Mouse (Mus musculus): Measurements from ENCODE around the gene Tmed4. TPM values are rescaled to one million over a fixed set of nuclear protein-coding genes. Genes with fewer than 3 reads are reported as not detected.

Gene Tmed4
- polyA plus RNA-seq, 1 experiment from 2014 or later: 135 TPM

DNA sequence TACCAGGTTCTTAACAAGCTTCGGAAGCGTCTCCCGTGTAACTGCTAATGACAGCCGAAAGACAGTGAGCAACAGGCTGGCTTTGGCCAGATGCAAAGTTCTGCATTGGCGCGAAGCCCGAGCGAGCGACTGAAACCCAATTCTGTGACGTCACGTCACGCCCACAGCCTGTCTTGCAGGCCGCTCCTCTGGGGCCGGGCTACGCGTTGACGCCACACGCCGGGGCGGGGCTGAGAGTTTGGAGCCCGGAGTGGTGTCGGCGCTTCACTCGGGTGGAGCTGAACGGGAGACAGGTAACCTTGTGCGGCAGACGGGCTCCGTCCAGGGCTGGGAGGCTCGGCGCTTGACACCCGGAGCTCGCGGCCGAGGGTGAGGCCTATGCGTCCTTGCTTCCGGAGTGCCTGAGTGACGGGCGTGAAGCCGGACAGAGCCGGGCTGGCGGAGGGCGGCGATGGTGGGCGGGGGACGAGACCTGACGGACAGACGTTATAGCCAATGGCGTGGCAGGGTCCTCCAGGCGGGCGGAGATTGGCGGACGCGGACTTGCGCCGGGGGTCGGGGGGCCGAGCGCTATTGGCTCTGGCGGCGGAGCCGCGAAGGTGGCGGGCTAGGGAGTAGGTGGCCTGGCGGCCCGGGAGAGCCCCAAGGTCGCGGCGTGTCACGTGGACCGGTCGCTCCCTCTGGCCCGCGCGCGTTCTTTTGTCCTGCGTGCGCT is 16.9 kb upstream of the Tmed4 start, which contains the start of gene Ogdh:
Gene Ogdh, plus strand, starts transcription at position 233 of the 715 bp plus-strand sequence.
- Histone ChIP-seq H3K4me2 (ENCODE audit: low read depth, low read length, severe bottlenecking) (peak within 1 kb of the TSS; percentile 93), H3K36me3 (ENCODE audit: control insufficient read depth, insufficient read depth, low read length) (no peaks in the 10 kb centered on the region), H3K4me3 (ENCODE audit: low read depth, low read length) (peak within 1 kb of the TSS; percentile 80), H3K9me3 (ENCODE audit: control insufficient read depth, low read length) (no peaks in the 10 kb centered on the region), H3K27ac (ENCODE audit: low read depth, low read length) (peak within 1 kb of the TSS; percentile 57; the same call in 1 of the 2 replicates), H3K27me3 (ENCODE audit: control insufficient read depth, insufficient read depth, low read length) (no peaks in the 10 kb centered on the region), H3K4me1 (replicated peaks; ENCODE audit: control insufficient read depth, insufficient read depth, low read length) (peaks cover 6% of the 10 kb centered on the region; the same call in 1 of the 2 replicates), H3K9ac (ENCODE audit: low read length) (peak within 1 kb of the TSS; percentile 62)
- 0% methylated on average over 73 of the region's 77 CpGs for WGBS
- ATAC-seq (replicated peaks; ENCODE audit: low FRiP score) (peak; percentile 98), DNase-seq (ENCODE audit: low spot score) (peak; percentile 99)

DNA sequence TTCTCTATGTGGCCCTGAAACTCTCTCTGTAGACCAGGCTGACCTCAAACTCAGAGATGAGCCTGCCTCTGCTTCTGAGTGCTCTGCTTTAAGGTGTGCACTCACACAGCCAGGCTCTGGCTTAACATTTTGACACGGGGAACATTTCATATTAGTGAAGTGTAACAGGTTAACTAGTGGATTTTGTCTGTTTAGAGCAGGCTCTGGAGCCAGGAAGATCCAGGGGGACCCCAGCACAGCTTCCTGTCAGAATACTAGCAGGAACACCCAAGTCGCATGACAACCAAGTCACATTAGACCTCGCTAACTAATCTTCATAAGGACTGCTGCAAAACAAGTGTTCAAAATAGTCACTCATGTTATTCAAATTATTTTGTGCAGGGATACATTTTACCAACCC is 16.2 kb upstream of the Tmed4 start:
- Histone ChIP-seq H3K4me3 (ENCODE audit: low read depth, low read length) (peak overlapping the region; percentile 80), H3K9me3 (ENCODE audit: control insufficient read depth, low read length) (no peaks in the 10 kb centered on the region), H3K27ac (ENCODE audit: low read depth, low read length) (no peak overlapping the region), H3K4me1 (replicated peaks; ENCODE audit: control insufficient read depth, insufficient read depth, low read length) (peaks cover 6% of the 10 kb centered on the region; the same call in 1 of the 2 replicates), H3K36me3 (ENCODE audit: control insufficient read depth, insufficient read depth, low read length) (no peaks in the 10 kb centered on the region), H3K9ac (ENCODE audit: low read length) (peak overlapping the region; percentile 62), H3K4me2 (ENCODE audit: low read depth, low read length, severe bottlenecking) (peak overlapping the region; percentile 93), H3K27me3 (ENCODE audit: control insufficient read depth, insufficient read depth, low read length) (no peaks in the 10 kb centered on the region)
- ATAC-seq (replicated peaks; ENCODE audit: low FRiP score) (no peak), DNase-seq (ENCODE audit: low spot score) (no peak)
- 31% methylated on average over 3 of the region's 3 CpGs for WGBS

DNA sequence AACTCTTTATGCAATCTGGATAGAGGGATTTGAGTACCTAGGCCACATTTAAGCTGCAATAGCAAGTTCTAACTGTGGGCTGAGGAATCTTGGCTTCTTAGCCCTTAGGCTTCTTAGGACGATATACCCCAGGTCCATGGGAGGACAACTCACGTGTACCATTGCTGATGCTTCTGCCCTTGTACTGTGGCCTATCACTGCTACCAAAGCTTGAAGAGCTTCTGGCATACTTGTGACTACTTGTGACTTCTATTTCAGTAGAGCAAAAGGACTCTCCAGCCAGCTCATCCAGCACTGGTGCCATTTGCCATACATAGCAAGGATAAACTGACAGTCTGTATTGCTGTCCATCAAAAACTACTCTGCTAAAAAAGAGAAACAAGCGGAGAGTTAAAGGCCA is 15.5 kb upstream of the Tmed4 start:
- Histone ChIP-seq H3K9me3 (ENCODE audit: control insufficient read depth, low read length) (no peaks in the 10 kb centered on the region), H3K4me3 (ENCODE audit: low read depth, low read length) (no peak overlapping the region), H3K36me3 (ENCODE audit: control insufficient read depth, insufficient read depth, low read length) (no peaks in the 10 kb centered on the region), H3K9ac (ENCODE audit: low read length) (no peak overlapping the region), H3K27me3 (ENCODE audit: control insufficient read depth, insufficient read depth, low read length) (no peaks in the 10 kb centered on the region), H3K4me2 (ENCODE audit: low read depth, low read length, severe bottlenecking) (no peak overlapping the region), H3K27ac (ENCODE audit: low read depth, low read length) (no peak overlapping the region), H3K4me1 (replicated peaks; ENCODE audit: control insufficient read depth, insufficient read depth, low read length) (peaks cover 6% of the 10 kb centered on the region; the same call in 1 of the 2 replicates)
- DNase-seq (ENCODE audit: low spot score): no peak
- no peak for ATAC-seq (replicated peaks; ENCODE audit: low FRiP score)
- WGBS: 92% methylated on average over 3 of the region's 3 CpGs

DNA sequence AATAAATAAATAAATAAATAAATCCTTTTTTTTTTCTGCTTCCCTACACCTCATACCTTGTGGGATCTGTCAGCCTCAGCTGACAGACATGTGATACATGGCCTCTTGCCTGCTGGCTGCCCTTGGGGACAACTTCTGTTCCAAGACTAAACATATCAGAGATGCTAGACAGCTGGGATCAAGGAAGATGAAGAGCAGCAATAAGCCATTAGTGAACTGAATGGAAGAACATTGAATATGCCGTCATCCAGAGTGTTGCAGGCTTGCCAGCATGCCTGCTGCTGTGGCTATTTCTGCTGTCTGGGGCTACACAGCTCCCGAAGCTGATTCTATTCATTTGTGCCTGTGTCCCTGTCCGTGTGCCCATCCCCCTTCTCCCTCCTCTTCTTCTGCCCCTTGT is 8.3 kb upstream of the Tmed4 start:
- no peaks in the 10 kb centered on the region for H3K4me1 ChIP-seq (replicated peaks; ENCODE audit: control insufficient read depth, insufficient read depth, low read length)
- no peak overlapping the region for H3K4me3 ChIP-seq (ENCODE audit: low read depth, low read length)
- no peak overlapping the region for H3K4me2 ChIP-seq (ENCODE audit: low read depth, low read length, severe bottlenecking)
- no peaks in the 10 kb centered on the region for H3K27me3 ChIP-seq (ENCODE audit: control insufficient read depth, insufficient read depth, low read length)
- no peaks in the 10 kb centered on the region for H3K36me3 ChIP-seq (ENCODE audit: control insufficient read depth, insufficient read depth, low read length)
- no peak for ATAC-seq (replicated peaks; ENCODE audit: low FRiP score)
- no peak overlapping the region for H3K9ac ChIP-seq (ENCODE audit: low read length)
- no peak overlapping the region for H3K27ac ChIP-seq (ENCODE audit: low read depth, low read length)
- no peak for DNase-seq (ENCODE audit: low spot score)
- WGBS: 93% methylated on average over 3 of the region's 3 CpGs
- peaks cover 2% of the 10 kb centered on the region; the same call in 1 of the 2 replicates for H3K9me3 ChIP-seq (ENCODE audit: control insufficient read depth, low read length)

DNA sequence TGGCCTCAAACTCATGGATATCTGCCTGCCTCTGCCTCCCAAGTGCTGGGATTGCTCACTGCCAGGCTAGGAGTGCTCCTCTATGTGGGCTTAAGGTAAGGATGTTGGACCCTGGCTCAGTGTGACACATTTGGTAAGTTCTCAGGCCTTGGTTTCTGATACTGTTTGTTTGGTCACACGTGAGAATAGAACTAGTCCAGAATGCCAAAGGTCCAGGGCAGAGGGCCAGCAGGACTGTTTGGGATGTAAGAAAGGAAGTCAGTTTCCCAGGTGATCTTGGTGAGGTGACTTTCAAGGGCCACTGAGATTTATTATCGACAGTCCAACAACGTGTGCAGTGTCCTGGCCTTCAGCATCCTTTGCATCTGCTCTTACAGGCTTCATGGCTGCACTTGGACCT is 1.8 kb upstream of the Tmed4 start:
- 86% methylated on average over 3 of the region's 3 CpGs for WGBS
- DNase-seq (ENCODE audit: low spot score): no peak
- Histone ChIP-seq H3K4me3 (ENCODE audit: low read depth, low read length) (no peak overlapping the region), H3K4me2 (ENCODE audit: low read depth, low read length, severe bottlenecking) (no peak overlapping the region), H3K27me3 (ENCODE audit: control insufficient read depth, insufficient read depth, low read length) (no peaks in the 10 kb centered on the region), H3K9ac (ENCODE audit: low read length) (no peak overlapping the region), H3K4me1 (replicated peaks; ENCODE audit: control insufficient read depth, insufficient read depth, low read length) (peaks cover 8% of the 10 kb centered on the region; the same call in 1 of the 2 replicates), H3K36me3 (ENCODE audit: control insufficient read depth, insufficient read depth, low read length) (peaks cover 3% of the 10 kb centered on the region; the same call in 1 of the 2 replicates), H3K27ac (ENCODE audit: low read depth, low read length) (no peak overlapping the region), H3K9me3 (ENCODE audit: control insufficient read depth, low read length) (peaks cover 2% of the 10 kb centered on the region; the same call in 1 of the 2 replicates)
- ATAC-seq (replicated peaks; ENCODE audit: low FRiP score): no peak

DNA sequence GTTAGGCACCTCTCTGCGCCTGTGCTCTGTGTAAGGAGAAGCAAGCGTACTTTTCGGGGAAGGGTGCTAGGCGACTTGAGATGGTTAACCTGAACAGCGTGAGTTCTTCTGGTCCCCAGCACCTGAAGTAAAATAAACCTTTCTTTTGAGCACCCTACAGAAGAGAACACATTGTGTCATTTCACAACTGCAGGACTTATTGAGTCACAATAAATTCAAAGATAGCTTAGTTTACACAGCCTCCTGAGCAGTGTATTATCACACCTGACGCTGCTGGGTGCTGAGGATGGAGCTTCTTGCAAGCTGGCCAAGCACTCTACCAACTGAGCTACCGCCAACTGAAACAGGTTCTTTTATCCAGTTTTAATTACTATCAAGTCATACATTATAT is 419 bp upstream of the Tmed4 start:
- peak overlapping the region; percentile 70 for H3K27ac ChIP-seq (ENCODE audit: low read depth, low read length)
- 24% methylated on average over 7 of the region's 7 CpGs for WGBS
- peaks cover 8% of the 10 kb centered on the region; the same call in 1 of the 2 replicates for H3K4me1 ChIP-seq (replicated peaks; ENCODE audit: control insufficient read depth, insufficient read depth, low read length)
- ATAC-seq (replicated peaks; ENCODE audit: low FRiP score) (peak; percentile 44; the same call in 1 of the 2 replicates), DNase-seq (ENCODE audit: low spot score) (no peak)
- peak overlapping the region; percentile 78; the same call in 1 of the 2 replicates for H3K4me3 ChIP-seq (ENCODE audit: low read depth, low read length)
- peak overlapping the region; percentile 91 for H3K9ac ChIP-seq (ENCODE audit: low read length)
- H3K4me2 ChIP-seq (ENCODE audit: low read depth, low read length, severe bottlenecking): peak overlapping the region; percentile 90
- no peaks in the 10 kb centered on the region for H3K27me3 ChIP-seq (ENCODE audit: control insufficient read depth, insufficient read depth, low read length)
- no peaks in the 10 kb centered on the region for H3K9me3 ChIP-seq (ENCODE audit: control insufficient read depth, low read length)
- peaks cover 5% of the 10 kb centered on the region; the same call in 1 of the 2 replicates for H3K36me3 ChIP-seq (ENCODE audit: control insufficient read depth, insufficient read depth, low read length)

DNA sequence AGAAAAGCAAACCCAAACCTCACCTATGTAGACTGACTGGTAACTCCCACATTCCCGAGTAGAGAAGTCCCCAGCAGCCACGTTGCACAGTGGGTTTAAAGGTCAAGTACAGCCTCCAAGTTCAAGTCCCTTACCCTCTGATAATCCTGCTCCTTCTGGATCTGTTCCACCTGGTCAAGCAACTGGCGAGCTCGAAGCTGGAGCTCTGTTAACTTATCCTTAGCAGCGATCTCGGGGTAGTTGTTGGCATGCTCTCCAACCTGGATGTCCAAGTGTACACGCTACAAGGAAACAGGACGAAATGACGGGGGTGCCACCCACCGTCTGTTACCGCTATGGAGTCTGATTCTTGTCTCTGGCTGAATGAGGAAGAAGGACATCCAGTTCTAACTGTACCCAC is 1.1 kb downstream of the Tmed4 start:
- peak overlapping the region; percentile 90 for H3K4me2 ChIP-seq (ENCODE audit: low read depth, low read length, severe bottlenecking)
- peaks cover 8% of the 10 kb centered on the region; the same call in 1 of the 2 replicates for H3K4me1 ChIP-seq (replicated peaks; ENCODE audit: control insufficient read depth, insufficient read depth, low read length)
- H3K4me3 ChIP-seq (ENCODE audit: low read depth, low read length): peak overlapping the region; percentile 78
- no peak for DNase-seq (ENCODE audit: low spot score)
- peak overlapping the region; percentile 91 for H3K9ac ChIP-seq (ENCODE audit: low read length)
- no peaks in the 10 kb centered on the region for H3K9me3 ChIP-seq (ENCODE audit: control insufficient read depth, low read length)
- WGBS: 74% methylated on average over 11 of the region's 11 CpGs
- no peak for ATAC-seq (replicated peaks; ENCODE audit: low FRiP score)
- H3K27ac ChIP-seq (ENCODE audit: low read depth, low read length): no peak overlapping the region
- H3K27me3 ChIP-seq (ENCODE audit: control insufficient read depth, insufficient read depth, low read length): no peaks in the 10 kb centered on the region
- H3K36me3 ChIP-seq (ENCODE audit: control insufficient read depth, insufficient read depth, low read length): peaks cover 5% of the 10 kb centered on the region; the same call in 1 of the 2 replicates

DNA sequence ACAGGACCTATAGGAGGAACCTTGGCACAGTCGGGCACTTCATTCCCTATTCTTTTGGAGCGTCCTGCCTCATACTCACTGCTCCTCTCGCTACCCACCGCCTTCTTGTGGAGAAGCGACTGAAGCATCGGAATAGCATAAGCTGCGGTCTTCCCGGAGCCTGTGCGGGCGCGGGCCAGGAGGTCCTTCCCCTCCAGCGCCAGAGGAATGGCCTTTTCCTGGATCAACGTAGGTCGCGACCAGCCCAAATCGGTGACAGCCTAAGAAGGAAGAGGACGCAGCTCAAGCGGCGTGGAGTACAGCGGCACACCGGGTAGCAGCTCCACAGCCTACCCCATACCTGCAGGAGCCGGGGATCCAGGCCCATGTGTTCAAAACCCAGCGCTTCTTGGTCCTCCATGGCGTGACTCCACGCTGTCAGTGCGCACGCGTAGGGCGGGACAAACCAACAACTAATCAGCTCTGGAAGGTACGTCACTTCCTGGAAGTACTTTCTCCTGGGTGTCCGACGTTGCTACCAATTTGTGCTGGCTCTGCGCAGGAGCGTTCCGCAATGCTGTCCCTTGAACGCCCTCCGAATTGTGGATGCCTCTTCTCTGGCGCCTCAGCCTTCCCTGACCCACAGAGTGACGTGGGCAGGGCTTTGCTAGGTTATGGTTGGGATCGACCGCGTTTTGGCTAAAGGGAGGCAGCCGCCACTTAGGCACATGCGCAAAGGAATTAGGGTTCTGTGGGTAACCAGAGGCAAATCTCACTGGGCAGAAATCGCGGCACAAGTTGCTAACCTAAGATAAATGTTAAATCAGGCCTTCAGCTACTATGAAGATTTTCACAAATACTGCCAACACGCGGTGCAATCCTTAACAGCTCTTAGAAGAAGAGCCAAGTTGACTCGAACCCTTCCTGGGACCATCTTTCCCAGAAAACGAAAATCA is 7.1 kb downstream of the Tmed4 start, which contains the start of gene Ddx56:
Gene Ddx56, minus strand, starts transcription at position 453 of the 935 bp plus-strand sequence.
- DNase-seq (ENCODE audit: low spot score) (peak; percentile 92), ATAC-seq (replicated peaks; ENCODE audit: low FRiP score) (peak; percentile 96)
- H3K27me3 ChIP-seq (ENCODE audit: control insufficient read depth, insufficient read depth, low read length): no peaks in the 10 kb centered on the region
- H3K9ac ChIP-seq (ENCODE audit: low read length): peak within 1 kb of the TSS; percentile 87
- peaks cover 8% of the 10 kb centered on the region; the same call in 1 of the 2 replicates for H3K4me1 ChIP-seq (replicated peaks; ENCODE audit: control insufficient read depth, insufficient read depth, low read length)
- peak within 1 kb of the TSS; percentile 94 for H3K4me2 ChIP-seq (ENCODE audit: low read depth, low read length, severe bottlenecking)
- peak within 1 kb of the TSS; percentile 90 for H3K27ac ChIP-seq (ENCODE audit: low read depth, low read length)
- H3K4me3 ChIP-seq (ENCODE audit: low read depth, low read length): peak within 1 kb of the TSS; percentile 96
- 2% methylated on average over 50 of the region's 50 CpGs for WGBS
- peaks cover 17% of the 10 kb centered on the region for H3K36me3 ChIP-seq (ENCODE audit: control insufficient read depth, insufficient read depth, low read length)
- H3K9me3 ChIP-seq (ENCODE audit: control insufficient read depth, low read length): no peaks in the 10 kb centered on the region
